Mouse (Mus musculus) spleen, embryonic (tissue): ENCODE measurements around the gene Th.

Experiments
- CTCF ChIA-PET: fragments of 350-600 bp; sonication (Branson Sonifier 250); formaldehyde crosslinking; loops from one replicate; lab custom pipeline; 2022; lab: Charles Lee

Th gene

DNA sequence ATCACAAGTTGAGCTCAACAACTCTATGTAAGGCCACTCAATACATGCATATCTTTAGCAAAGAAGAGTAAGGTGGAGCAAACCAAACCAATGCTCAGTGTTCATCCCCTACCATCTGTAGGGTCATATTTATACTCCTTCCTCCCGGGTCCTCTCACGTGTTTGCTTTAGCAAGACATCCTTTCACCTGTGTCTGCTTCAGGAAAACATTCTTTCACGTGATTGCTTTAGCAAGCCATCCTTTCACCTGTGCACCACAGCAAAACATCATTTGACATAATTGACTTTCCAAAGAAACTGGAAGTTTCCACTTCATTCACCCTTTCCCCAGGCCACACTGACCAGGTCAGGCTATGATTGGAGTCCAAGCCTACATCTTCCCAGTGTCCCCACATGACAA, at the start of gene Th:
Gene Th (minus strand): TSS at position 101 of the 400 bp plus-strand sequence.
- CTCF ChIA-PET = no interaction called here

DNA sequence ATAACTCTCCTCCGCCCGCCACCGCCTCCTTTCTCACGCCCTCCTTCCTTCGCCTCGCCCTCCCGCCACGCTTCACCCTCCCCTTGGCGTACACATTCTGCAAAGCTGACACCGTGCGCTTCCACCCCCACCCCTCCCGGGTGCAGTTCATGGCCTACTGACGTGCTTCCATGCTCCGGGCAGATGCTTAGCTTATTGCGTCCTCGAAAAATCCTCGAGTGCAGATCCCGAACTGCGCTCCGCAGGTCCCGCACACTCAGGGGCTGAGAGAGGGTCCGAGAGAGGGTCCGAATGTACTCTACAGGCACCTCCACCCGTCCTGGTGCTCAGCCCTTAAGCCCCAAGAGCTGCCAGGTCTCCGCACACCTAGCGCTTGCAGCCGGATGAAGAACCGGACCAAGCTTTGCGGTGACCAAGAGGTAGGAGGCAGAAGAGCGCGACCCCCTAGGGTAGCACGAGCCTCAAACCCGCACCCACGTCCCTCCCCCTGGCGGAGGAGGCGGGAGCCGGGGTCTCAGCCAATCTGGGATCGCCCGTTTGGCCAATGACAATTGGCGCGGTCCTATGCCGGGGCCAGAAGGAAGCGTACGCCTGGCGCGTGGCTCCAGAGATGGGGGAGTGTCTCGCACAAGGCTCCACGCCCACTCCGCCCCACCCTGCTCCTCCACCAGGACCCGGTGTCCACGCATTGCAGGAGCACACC, 38.0 kb upstream of the Th start, which contains the start of gene Ascl2:
Gene Ascl2 (minus strand): TSS at position 456 of the 703 bp plus-strand sequence.
- CTCF ChIA-PET = no interaction called here

GRCm38 (mm10) chr7:142967884-142968808, 37.2 kb upstream of the Th start:
- CTCF ChIA-PET = no interaction called here

DNA sequence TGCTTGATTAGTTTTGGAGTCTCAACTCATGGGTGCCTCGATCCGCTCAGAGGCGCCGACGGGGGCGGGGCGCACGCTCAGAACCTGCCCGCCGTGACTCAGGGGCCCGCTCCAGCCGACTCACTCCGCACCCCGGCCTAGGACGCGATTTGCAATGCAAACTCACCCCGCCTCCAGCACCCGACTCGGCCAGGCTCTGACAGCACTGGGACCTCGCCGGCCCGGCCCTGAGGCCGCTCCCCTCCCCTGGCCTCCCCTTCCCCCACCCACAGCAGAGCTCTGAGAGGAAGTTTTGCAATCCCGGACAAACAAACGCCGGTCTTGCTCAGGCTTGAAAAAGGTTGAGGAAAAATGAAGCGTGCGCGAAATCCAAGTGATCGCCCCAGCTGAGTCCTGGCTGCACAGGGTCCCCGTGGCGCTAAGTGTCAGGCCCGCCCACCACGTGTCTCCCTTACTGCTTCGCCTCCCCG, 36.5 kb upstream of the Th start:
- CTCF ChIA-PET = no interaction called here

DNA sequence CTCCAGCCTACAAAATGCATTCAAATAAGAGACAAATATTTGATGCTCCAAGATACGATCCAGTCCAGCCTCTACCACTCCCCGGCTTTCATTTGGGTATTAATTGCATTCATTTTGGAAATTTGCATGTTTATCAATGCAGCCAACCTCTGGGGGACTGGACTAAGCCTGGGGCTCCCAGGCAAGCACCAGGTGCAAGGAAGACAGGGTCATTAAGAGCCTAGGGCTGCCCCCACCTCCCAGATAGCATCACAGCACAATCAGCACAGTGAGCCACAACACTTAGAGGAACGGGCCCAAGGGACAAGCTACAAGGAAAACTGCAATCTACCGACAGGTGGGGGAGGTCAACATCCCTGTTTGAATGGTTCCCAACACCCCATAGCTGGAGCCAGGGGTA, 28.8 kb upstream of the Th start:
- CTCF ChIA-PET = no interaction called here

- CTCF ChIA-PET = no interaction called here
Observed at GRCm38 (mm10) chr7:142958817-142959216, 27.9 kb upstream of the Th start.

GRCm38 (mm10) chr7:142956018-142956417, 25.1 kb upstream of the Th start:
- CTCF ChIA-PET = interaction anchor here (0.7 kb wide), 1 partner anchor 130 kb away, joined by 3 read pairs; no protein-coding TSS in a partner anchor

GRCm38 (mm10) chr7:142949568-142949967, 18.6 kb upstream of the Th start:
- CTCF ChIA-PET = interaction anchor here (0.6 kb wide), 2 partner anchors 9 to 134 kb away, joined by 3 to 6 read pairs; no protein-coding TSS in a partner anchor

DNA sequence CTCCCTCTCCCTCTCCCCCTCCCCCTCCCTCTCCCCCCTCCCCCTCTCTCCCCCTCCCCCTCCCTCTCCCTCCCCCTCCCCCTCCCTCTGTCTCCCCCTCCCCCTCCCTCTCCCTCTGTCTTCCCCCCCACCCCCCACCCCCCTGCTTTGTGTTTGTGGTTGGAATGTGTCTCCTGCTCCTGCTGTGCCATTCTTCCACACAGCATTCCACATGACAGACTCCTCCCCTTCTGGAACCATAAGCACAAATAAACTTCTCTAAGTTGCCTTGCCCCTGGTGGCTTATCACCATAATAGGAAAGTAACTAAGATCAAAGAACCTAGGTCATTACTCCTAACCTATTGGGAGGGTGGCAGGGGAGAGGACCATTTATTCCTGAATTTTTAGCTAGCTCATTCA, 6.7 kb upstream of the Th start:
- CTCF ChIA-PET = no interaction called here

DNA sequence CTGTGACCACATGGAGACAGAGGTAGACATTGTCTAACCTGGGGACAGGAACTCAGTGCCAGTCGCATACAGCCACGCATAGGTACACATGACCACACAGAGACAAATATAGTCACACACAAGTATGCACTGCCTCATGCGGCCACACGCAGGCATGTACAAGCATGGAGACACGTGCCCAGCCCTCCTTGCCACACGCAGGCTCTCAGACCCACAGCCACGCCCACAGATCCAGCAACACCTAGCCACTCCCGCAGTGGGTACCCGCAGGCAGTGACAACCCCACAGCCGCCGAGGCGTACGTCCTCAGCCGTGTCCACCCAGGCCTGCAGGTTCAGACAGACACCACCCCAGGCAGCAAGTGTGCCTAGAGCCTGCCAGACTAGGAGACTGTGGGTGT, 4.8 kb upstream of the Th start:
- CTCF ChIA-PET = no interaction called here

- CTCF ChIA-PET = interaction anchor here (0.6 kb wide), 1 partner anchor 696 kb away, joined by 22 read pairs; no protein-coding TSS in a partner anchor
Observed at GRCm38 (mm10) chr7:142932469-142932868, 1.5 kb upstream of the Th start.

DNA sequence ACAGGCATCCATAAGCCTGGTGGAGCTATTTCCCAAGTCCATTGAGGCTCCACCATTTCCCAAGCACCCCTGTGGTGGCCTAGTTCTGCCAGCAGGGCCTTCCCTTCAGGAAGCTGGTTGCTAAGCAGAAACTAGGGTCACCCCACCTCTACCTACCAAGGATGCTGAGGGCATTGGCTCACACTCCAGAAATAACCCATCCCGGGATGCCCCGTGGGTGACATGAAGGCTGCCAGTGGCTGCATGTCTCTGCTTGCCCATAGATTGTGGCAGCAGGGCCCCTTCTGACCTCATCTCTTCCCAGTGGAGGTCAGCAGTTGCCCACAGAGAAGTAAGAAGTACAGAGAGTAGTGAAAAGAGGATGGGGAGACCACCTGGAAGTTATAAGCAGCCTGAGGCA, 1.4 kb downstream of the Th start:
- CTCF ChIA-PET = no interaction called here

GRCm38 (mm10) chr7:142927293-142927692, 3.6 kb downstream of the Th start:
- CTCF ChIA-PET = no interaction called here

- CTCF ChIA-PET = interaction anchor here (0.6 kb wide), 1 partner anchor 562 kb away, joined by 3 read pairs; no protein-coding TSS in a partner anchor
Observed at GRCm38 (mm10) chr7:142918641-142919628, 12.0 kb downstream of the Th start.

- CTCF ChIA-PET = no interaction called here
Observed at GRCm38 (mm10) chr7:142917659-142918058, 13.3 kb downstream of the Th start.

DNA sequence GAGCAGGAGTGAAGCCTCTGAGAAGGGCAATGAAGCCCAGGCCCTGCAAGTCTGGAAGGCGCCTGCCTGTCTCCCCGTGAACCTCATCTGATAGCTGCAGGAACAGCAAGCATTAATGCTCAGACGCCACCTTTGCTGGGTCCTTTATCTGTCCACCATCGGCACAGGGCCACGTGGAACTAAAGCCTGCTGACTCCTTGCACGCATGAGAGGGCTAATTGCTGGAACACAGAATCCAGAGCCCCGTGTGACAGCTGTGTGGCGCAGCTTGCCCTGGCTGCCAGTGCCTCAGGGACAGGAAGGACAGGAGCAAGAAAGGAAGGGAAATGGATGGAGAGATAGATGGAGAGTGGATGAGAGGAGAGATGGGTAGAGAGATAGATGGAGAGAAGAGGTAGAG, 14.8 kb downstream of the Th start:
- CTCF ChIA-PET = no interaction called here

GRCm38 (mm10) chr7:142911682-142912081, 19.2 kb downstream of the Th start:
- CTCF ChIA-PET = no interaction called here

DNA sequence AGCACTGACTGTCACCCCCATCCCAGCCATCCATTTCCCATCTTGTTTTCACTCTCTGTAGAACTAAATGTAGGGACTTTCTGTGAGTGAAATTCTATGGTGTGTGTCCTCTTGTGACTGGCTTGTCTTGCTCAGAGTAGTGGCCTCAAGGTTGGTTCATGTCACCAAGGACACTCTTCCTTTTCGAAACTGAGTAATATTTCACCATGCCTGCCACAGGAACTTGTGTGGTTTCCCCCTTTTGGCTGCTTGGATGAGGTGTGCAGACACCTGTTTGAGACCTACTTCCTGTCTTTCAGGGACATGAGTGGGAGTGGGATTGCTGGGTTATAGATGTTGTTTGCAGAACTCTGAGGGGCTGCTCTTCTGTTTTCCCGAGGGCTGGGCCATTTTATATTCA, 20.8 kb downstream of the Th start:
- CTCF ChIA-PET = no interaction called here

DNA sequence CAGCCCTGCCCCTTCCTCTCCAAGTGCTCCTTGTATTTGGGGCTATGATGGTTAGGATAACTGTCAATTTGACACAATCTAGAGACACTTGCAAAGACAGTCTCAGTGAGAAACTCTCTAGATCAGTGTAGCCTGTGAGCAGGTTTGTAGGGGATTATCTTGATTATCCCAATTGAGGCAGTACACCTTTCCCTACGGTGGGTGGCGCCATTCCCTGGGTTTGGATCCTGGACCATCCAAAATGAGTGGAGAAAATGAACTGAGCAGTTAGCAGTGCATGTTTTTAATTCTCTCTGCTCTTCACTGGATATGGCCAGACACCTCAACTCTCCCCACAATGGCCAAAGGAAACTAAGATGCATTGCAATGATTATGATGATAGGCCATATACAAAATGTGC, 21.3 kb downstream of the Th start:
- CTCF ChIA-PET = no interaction called here

GRCm38 (mm10) chr7:142905606-142906005, 25.3 kb downstream of the Th start:
- CTCF ChIA-PET = no interaction called here

- CTCF ChIA-PET = no interaction called here
Observed at GRCm38 (mm10) chr7:142904331-142904730, 26.6 kb downstream of the Th start.
